Mouse (Mus musculus) G1E (cell line): Measurements from ENCODE around the gene Enpp7. TPM values are rescaled to one million over a fixed set of nuclear protein-coding genes. Genes with fewer than 3 reads are reported as not detected.

Experiments used
- ATAC-seq: 2 replicates; pipeline ENCODE4 v1.8.0; 2016; ENCODE audit warnings: mild to moderate bottlenecking; ENCODE audit not compliant: insufficient number of reproducible peaks, poor library complexity, low FRiP score, severe bottlenecking; ENCODE audit errors: extremely low read depth
- DNase-seq: peaks from one replicate; pipeline ENCODE4 v3.0.0; 2012; ENCODE audit warnings: low spot score
- H3K27me3 ChIP-seq: 2 replicates; pipeline ENCODE4 v1.6.1; 2012; ENCODE audit warnings: mild to moderate bottlenecking, low read length, inconsistent platforms; ENCODE audit not compliant: insufficient read depth
- H3K36me3 ChIP-seq: replicated peaks from 2 replicates; pipeline ENCODE3; 2012; ENCODE audit warnings: mild to moderate bottlenecking, inconsistent platforms
- H3K4me1 ChIP-seq: 2 replicates; pipeline ENCODE4 v1.6.1; 2012; ENCODE audit warnings: low read depth, low read length, inconsistent platforms, mixed read lengths; ENCODE audit not compliant: insufficient read depth
- H3K4me3 ChIP-seq: 2 replicates; pipeline ENCODE4 v1.5.1; 2012; ENCODE audit warnings: low read depth, mild to moderate bottlenecking, inconsistent platforms, low read length, moderate library complexity, mixed read lengths
- H3K9me3 ChIP-seq: replicated peaks from 2 replicates; pipeline ENCODE4 v1.6.1; 2012; ENCODE audit warnings: inconsistent platforms
- CTCF ChIP-seq: IDR thresholded peaks from 2 replicates; pipeline ENCODE4 v1.5.1; 2012; ENCODE audit warnings: low read depth, low read length, inconsistent platforms, mixed read lengths
- GATA1 ChIP-seq: IDR thresholded peaks from 2 replicates; pipeline ENCODE4 v1.6.1; 2012; ENCODE audit warnings: borderline replicate concordance, low read length, inconsistent platforms, mixed read lengths
- GATA2 ChIP-seq: IDR thresholded peaks from 2 replicates; pipeline ENCODE4 v1.6.1; 2012; ENCODE audit warnings: low read depth, low read length, inconsistent platforms, borderline replicate concordance
- POLR2AphosphoS5 ChIP-seq: IDR thresholded peaks from 2 replicates; pipeline ENCODE4 v1.6.1; 2012; ENCODE audit warnings: low read depth, low read length, inconsistent platforms; ENCODE audit not compliant: insufficient replicate concordance
- TAL1 ChIP-seq: conservative IDR thresholded peaks from 2 replicates; pipeline ENCODE4 v1.6.1; 2012; ENCODE audit warnings: low read depth, low read length, inconsistent platforms, mixed read lengths
- polyA plus RNA-seq: library from polyadenylated mRNA; stranded (reverse); fragments of >175 nt; gene quantifications from 2 replicates; pipeline ENCODE4 v1.2.3, GENCODE M21; 2012
- total RNA-seq, 2 experiments: library from RNA; stranded (forward) in 1 of 2; stranded (reverse) in 1 of 2; fragments of 200-1000 nt in 1 of 2; fragments of >200 nt in 1 of 2; fragmentation: Nextera tagmentation in 1 of 2; gene quantifications; 2 replicates each; pipeline ENCODE4 v1.2.3; 2014 to 2017

The Enpp7 gene
- total and polyA plus RNA-seq, 3 experiments, result not detected

GRCm38 (mm10) chr11:119014455-119014854 is 26.5 kb downstream of the Enpp7 start:
- Histone ChIP-seq H3K4me3 (no peak overlapping the region), H3K4me1 (no peaks in the 10 kb centered on the region), H3K9me3 (peaks cover 72% of the 10 kb centered on the region), H3K27me3 (no peaks in the 10 kb centered on the region), H3K36me3 (no peaks in the 10 kb centered on the region)
- TF ChIP-seq CTCF (no peak), GATA1 (no peak), TAL1 (no peak), GATA2 (no peak), POLR2AphosphoS5 (no peak)
- ATAC-seq (no peak), DNase-seq (no peak)

DNA sequence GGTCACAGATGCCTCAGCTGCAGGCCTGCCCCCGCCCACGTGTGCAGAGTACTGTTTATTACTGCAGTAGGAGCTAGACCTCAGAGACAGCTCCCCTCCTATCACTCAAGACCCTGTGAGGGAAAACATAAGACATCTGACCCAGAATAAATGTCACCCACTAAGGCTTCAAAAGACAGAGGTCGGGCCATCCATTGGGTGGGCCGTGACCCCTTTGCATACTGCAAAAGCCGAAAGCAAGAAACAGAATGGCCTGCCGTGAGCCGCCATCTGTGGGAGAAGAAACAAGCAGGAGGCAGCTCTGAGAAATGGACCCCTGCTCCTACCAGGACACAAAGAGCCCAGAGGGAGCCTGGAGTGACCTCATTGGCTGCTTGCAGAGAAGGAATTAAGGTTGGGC is 29.5 kb downstream of the Enpp7 start:
- ATAC-seq (no peak), DNase-seq (no peak)
- Histone ChIP-seq H3K36me3 (no peaks in the 10 kb centered on the region), H3K9me3 (peaks cover 79% of the 10 kb centered on the region), H3K27me3 (no peaks in the 10 kb centered on the region), H3K4me3 (no peak overlapping the region), H3K4me1 (no peaks in the 10 kb centered on the region)
- TF ChIP-seq GATA2, result no peak
- TF ChIP-seq TAL1, result no peak

GRCm38 (mm10) chr11:119021180-119021579 is 33.2 kb downstream of the Enpp7 start:
- TF ChIP-seq GATA2 (no peak), CTCF (no peak), POLR2AphosphoS5 (no peak), TAL1 (no peak), GATA1 (no peak)
- H3K4me3 ChIP-seq, result no peak overlapping the region
- peaks cover 91% of the 10 kb centered on the region for H3K9me3 ChIP-seq
- H3K36me3 ChIP-seq, result no peaks in the 10 kb centered on the region
- DNase-seq, result no peak
- ATAC-seq, result no peak
- no peaks in the 10 kb centered on the region for H3K4me1 ChIP-seq
- H3K27me3 ChIP-seq, result no peaks in the 10 kb centered on the region

DNA sequence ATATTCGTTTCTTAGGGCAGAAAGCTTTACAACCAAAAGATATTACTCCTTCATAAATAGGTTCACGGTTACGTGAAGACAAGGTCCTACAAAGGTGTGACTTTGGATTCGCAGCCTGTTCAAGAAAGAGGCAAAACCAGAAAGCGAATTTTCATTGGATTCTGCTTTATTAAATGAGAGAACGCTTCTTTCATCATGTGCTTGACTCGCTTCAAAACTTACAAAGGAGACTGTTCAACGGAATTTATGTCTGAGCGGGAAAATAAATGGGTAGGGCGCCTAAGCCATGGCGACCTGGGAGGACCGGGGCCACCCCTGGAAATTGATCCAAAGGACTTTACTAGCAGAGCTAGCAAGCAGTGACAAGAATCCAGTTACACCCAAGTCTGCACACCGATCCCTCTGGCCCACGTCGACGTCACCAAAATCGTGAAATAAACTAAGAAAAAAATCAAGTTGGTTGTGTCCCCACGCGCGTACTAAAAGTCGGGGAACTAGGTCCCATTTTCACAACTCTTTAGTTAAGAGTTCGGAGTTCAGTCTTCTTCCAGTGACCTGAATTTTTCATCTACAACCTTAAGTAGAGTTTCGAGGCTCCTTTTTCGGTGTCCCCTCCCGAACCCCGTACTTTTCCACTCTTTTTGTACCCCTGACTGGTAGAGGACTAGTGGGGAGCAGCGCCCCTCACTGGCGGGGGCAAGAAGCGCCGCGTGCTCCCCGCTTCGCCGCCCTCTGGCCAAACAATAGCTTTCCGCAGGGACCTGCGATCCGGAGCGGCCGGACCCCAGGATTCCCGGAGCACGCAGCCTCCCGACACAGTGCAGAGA is 34.3 kb downstream of the Enpp7 start:
- H3K27me3 ChIP-seq, result no peaks in the 10 kb centered on the region
- TF ChIP-seq CTCF (no peak), GATA2 (no peak), TAL1 (no peak), GATA1 (no peak), POLR2AphosphoS5 (no peak)
- H3K9me3 ChIP-seq, result peaks cover 93% of the 10 kb centered on the region
- no peak overlapping the region for H3K4me3 ChIP-seq
- ATAC-seq (no peak), DNase-seq (no peak)
- H3K36me3 ChIP-seq, result no peaks in the 10 kb centered on the region
- H3K4me1 ChIP-seq, result no peaks in the 10 kb centered on the region

GRCm38 (mm10) chr11:119022895-119023615 is 35.1 kb downstream of the Enpp7 start, which contains the start of gene Cbx2:
Gene Cbx2, plus strand, starts transcription at chr11:119022962.
- no peak for TF ChIP-seq TAL1
- DNase-seq (no peak), ATAC-seq (no peak)
- peak within 1 kb of the TSS; percentile 9; the same call in 1 of the 2 replicates for H3K4me3 ChIP-seq
- no peaks in the 10 kb centered on the region for H3K4me1 ChIP-seq
- peaks cover 93% of the 10 kb centered on the region for H3K9me3 ChIP-seq
- H3K27me3 ChIP-seq, result no peaks in the 10 kb centered on the region
- no peaks in the 10 kb centered on the region for H3K36me3 ChIP-seq

DNA sequence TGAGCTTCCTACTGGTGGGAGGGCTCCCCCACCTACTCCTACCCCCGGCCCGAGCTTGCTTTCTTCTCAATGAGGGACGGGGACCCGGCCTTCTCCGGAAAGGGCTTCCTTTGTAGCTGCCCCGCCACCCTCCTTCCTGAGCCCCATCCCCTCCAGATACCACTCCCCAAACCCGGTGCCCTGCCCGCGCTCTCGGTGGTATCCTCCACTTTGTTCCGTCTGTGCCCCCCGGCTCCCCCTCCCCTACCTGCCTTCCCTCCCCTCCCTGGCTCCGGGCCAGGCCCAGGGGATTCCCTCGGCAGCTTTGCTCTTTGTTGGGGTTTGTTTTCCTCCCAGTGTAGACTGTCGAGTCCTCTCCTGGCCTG is 35.6 kb downstream of the Enpp7 start:
- Histone ChIP-seq H3K4me3 (peak overlapping the region; percentile 9; the same call in 1 of the 2 replicates), H3K9me3 (peaks cover 93% of the 10 kb centered on the region), H3K4me1 (no peaks in the 10 kb centered on the region), H3K36me3 (no peaks in the 10 kb centered on the region), H3K27me3 (no peaks in the 10 kb centered on the region)
- DNase-seq (no peak), ATAC-seq (no peak)
- TF ChIP-seq GATA2 (no peak), GATA1 (no peak), CTCF (no peak), TAL1 (no peak), POLR2AphosphoS5 (no peak)
